Mouse (Mus musculus) spleen, postnatal 14 days (tissue): ENCODE measurements at regions not wholly inside any gene's neighbourhood (a gene's known extent, or its start where the extent isn't known, plus 50 kb on each side); places are given as distances from the start of the nearest gene placed in this dataset.

Experiments
- DNase-seq, 2 experiments: peaks; one replicate each; pipeline ENCODE4 v3.0.0; 2021 to 2022; ENCODE audit warnings: low spot score in 2 of 2

- no peak for DNase-seq
Measured at GRCm38 (mm10) chr11:112106891-112107290, 675.1 kb upstream of the Sox9 start.

GRCm38 (mm10) chr11:112107314-112107713 lies 674.7 kb upstream of the Sox9 start:
- no peak for DNase-seq

DNA sequence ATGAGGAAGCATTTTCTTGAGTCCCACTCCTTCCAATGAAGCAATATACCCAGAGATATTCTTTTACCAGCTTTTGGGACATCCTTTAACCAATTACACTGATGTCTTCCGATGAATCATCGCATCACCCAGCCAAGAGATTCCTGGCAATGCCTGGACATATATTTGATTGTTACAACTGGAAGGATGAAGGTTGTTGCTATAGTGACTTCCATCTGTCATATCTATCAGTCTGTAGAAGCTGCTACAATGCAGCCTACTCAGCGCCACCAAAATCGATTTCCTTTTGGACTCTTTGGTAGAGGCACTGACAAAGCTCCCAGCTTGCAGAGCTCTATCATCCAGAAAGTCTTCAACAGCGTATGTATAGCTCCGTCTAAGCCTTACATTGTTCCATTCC lies 661.0 kb upstream of the Sox9 start:
- no peak for DNase-seq

DNA sequence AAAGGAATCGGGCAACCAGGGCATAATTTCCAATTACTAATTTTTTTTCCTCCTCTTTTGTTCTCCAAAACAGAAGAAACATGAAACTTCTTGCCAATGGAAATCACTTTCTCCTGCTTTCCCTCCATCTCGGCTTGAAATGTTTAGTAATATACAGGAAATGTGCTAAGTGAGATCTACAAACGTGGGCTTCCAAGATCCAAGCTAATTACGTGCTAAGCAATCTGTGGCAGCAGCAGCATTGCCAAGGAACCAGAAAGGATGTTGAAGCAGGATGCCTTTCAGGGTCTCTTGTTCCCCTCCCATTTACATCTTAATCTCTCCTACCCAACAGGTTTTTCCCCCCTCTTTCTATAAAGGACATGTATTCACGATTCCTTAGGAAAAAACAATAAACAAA lies 660.2 kb upstream of the Sox9 start:
- DNase-seq = no peak

GRCm38 (mm10) chr11:112125249-112125933 lies 656.6 kb upstream of the Sox9 start:
- DNase-seq = no peak

DNA sequence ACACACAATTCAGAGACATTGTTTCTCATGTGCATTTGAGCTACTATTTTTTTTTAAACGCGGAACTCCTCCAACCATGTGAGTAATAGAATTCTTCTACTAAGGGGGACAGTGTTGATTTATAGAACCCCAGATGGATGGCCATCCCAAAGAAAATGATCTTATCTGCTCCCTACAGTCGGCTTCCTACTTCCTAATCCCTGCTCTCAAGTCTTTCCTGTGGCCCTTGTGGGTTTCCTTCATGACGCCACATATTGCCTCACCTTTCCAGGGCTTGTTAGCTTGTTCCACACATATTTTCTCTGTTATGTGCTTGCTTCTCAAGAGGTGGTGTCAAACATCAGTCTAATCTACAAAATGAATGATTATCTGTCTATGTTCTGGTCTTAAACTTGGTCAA lies 651.9 kb upstream of the Sox9 start:
- DNase-seq = no peak

DNA sequence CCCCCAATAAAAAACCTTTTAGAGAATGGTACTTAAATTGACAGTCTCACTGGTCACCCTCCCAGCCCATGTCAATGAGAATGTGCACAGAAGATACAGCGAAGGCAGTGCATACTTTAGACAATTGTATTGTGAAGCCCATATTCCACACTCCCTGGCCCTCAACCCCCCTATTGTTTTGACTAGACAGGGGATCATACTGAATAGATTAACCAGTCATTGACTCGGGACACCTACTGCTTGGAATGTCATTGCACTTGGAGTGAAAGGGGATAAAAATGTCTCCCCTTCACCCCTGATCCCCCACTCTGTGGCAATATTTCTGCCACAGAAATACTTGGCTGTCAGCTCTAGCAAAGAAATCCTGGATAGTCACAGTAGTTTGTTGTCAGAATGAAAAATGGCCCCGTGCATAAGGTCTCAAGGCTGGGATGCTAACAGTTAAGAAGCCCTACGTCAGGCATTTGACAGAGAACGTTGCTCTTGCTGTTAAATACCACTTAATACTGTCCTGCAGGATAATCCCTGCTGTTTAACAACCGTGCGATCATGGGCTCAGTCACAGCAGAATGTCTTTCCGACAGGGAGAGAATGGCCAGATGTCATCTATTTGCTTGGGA lies 644.5 kb upstream of the Sox9 start:
- no peak for DNase-seq

- DNase-seq = no peak
Measured at GRCm38 (mm10) chr11:112140058-112140457, 642.0 kb upstream of the Sox9 start.

DNA sequence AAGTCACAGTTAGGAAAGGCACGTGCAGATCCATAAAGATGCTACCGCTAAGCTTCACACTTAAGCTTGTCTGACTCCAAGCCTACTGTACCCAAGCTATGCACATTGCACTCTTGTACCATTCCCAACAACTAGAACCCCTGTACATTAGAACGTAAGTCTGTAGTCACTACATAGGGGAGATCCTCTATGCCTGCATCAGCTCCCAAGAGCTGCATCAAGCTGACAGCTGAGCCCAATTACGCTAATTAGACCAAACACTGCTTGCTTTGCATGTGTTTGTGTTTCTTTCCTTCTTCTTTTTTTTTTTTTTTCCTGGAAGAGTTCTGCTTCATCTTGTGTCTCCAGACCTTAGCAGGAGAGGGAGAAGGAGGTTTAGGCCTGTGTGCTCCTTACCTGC lies 641.5 kb upstream of the Sox9 start:
- DNase-seq = no peak

- DNase-seq = no peak
Measured at GRCm38 (mm10) chr11:112140912-112141311, 641.1 kb upstream of the Sox9 start.

- DNase-seq = no peak
Measured at GRCm38 (mm10) chr11:112152051-112152450, 630.0 kb upstream of the Sox9 start.

GRCm38 (mm10) chr11:112153198-112153597 lies 628.8 kb upstream of the Sox9 start:
- no peak for DNase-seq

DNA sequence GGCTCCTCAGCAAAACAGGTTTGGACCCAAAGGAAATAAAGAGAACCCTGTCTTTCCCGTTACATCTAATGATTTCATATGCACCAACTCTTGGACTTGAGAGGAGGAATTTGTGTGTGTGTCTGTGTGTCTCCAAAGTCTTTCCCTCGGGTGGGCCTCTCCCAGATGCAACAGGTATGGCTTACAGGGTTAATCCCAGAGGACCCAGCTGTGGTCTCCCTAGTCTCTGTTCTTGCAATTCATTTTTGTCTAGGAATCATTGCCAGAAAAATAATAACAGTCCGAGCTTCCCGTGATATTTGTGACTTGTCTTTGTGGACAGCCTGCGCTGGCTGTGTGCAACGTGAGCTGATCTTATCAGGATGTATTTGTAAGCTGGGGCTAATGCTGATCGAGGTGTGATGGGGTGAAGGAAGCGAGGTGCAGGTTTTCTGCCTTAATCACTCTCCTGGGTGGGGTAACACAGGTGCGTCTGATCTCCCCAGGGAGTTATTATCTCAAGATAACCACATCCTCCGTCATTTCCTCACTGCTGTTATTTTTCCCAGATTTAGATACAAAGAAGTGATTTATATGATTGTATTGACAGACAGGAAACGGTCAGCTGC lies 627.2 kb upstream of the Sox9 start:
- no peak for DNase-seq

GRCm38 (mm10) chr11:112155339-112155955 lies 626.6 kb upstream of the Sox9 start:
- no peak for DNase-seq

GRCm38 (mm10) chr11:112163681-112164265 lies 618.3 kb upstream of the Sox9 start:
- DNase-seq = no peak

DNA sequence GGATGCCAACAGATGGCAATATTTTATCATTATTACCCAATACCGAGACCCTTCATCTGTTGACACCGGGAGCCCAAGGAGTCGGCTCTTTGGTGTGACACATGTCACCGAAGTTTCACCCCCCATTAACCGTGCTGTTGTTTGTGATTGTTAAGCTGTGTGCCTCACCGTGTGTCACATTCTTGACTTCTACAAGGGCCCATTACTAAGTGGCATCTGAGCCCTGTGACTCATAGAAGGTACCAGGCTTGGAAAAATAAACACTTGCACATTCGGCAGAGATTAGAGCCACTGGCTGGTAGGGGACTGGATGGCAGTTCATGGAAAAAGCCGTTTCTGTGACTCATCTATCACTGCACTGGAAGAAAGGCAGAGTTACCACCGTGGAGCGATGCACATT lies 608.4 kb upstream of the Sox9 start:
- no peak for DNase-seq

- DNase-seq = no peak
Measured at GRCm38 (mm10) chr11:112175302-112175701, 606.7 kb upstream of the Sox9 start.

DNA sequence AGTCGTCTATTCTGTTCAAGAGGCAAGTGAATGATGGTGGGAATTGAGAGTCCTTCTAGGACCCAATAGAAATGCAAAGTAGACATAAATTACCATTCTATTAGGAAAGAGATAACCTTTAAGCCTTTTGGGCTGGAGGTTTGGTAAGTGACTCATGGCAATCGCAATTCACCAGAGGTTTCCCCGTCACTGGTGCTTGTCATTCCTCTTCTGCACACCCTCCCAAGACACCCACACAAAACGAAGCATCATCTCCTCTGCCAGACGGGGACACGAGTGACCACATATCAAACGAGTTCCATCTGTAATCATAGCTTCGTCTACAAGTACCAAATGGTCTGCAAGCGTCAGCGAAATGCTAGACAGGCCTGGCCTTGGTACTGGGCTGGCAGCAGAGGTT lies 601.4 kb upstream of the Sox9 start:
- DNase-seq = no peak

DNA sequence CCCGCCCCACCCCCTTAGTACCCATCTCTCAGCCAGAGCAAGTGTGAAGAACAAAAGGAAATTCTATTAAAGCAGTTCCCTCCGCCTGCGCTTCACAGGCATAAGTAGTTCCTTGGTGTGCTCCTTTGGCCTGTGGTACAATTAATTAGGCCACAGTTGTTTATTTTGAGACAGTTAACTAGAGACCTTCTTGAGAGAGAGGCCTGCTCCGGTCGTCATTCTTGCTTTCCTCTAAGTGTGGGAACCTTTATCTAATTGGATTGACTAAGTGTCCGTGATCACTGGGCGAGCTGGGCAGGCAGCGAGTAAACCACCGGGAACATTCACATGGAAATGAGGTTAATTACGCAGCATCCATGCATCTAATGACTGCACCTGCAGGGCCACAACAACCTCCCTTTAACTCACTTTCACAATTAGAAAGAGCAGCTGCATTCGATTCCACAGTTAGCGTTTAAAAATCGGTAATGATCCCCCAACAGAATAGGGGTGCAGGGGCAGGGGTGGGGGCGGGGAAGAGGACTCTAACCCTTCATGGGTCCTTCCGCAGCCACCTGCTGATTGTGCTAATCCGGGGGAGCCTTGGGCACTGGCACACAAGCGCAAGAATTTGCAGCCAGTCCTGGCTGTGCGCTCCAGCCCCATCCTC lies 584.3 kb upstream of the Sox9 start:
- DNase-seq = no peak

GRCm38 (mm10) chr11:112204561-112204960 lies 577.5 kb upstream of the Sox9 start:
- DNase-seq = no peak

- DNase-seq = no peak
Measured at GRCm38 (mm10) chr11:112209414-112209813, 572.6 kb upstream of the Sox9 start.
